21 mouse cellular contexts compared by ENCODE assay signal in genomic region chr17:28069446-28069845, GRCm38 (mm10). TPM values are rescaled to one million over a fixed set of nuclear protein-coding genes. Genes with fewer than 3 reads are reported as not detected.
DNase-seq lines count a peak whose midpoint lies in the region; ATAC-seq and TF ChIP-seq lines count a peak whose summit lies in the region.
"Had no signal": no experiment of that assay in that cellular context is flagged by ENCODE, and none has a peak within 500 bp of the region (broad histone marks: within the 10 kb centered on the region; RNA-seq: fewer than 3 reads in every experiment).

No protein-coding gene starts in this region.

- 10% methylated on average over 12 of the region's 12 CpGs for WGBS in heart, embryonic 16.5 days
- WGBS in heart, embryonic 10.5 days, result 18% methylated on average over 12 of the region's 12 CpGs
- WGBS in lung, postnatal 0 days, result 7% methylated on average over 12 of the region's 12 CpGs
- WGBS in embryonic facial prominence, embryonic 14.5 days, result 13% methylated on average over 12 of the region's 12 CpGs
- WGBS in midbrain, embryonic 13.5 days, result 29% methylated on average over 12 of the region's 12 CpGs

- peaks cover 7% of the 10 kb centered on the region; the same call in 1 of the 2 replicates for H3K9me3 ChIP-seq in heart, embryonic 16.5 days (replicated peaks; ENCODE audit: control insufficient read depth, low read length)
- H3K9me3 ChIP-seq in heart, embryonic 10.5 days, result peaks cover 3% of the 10 kb centered on the region; the same call in 1 of the 2 replicates
- no peaks in the 10 kb centered on the region for H3K9me3 ChIP-seq in lung, postnatal 0 days (ENCODE audit: low read length)
- no peaks in the 10 kb centered on the region for H3K9me3 ChIP-seq in embryonic facial prominence, embryonic 14.5 days (ENCODE audit: control insufficient read depth, low read length)
- H3K9me3 ChIP-seq in midbrain, embryonic 13.5 days, result no peaks in the 10 kb centered on the region
- H3K9me3 ChIP-seq: heart, embryonic 15.5 days; midbrain, embryonic 15.5 days had no signal

- no peak overlapping the region for H3K27ac ChIP-seq in heart, embryonic 16.5 days (ENCODE audit: low read length)
- no peak overlapping the region for H3K27ac ChIP-seq in heart, embryonic 10.5 days
- H3K27ac ChIP-seq in lung, postnatal 0 days (ENCODE audit: low read length), result no peak overlapping the region
- H3K27ac ChIP-seq in embryonic facial prominence, embryonic 14.5 days (replicated peaks; ENCODE audit: low read depth, low read length), result no peak overlapping the region
- no peak overlapping the region for H3K27ac ChIP-seq in midbrain, embryonic 13.5 days
- H3K27ac ChIP-seq: forebrain, embryonic 10.5 days; heart, embryonic 15.5 days; hindbrain, embryonic 12.5 days; layer of hippocampus, adult 2 months; midbrain, embryonic 15.5 days had no signal

- no peaks in the 10 kb centered on the region for H3K36me3 ChIP-seq in heart, embryonic 16.5 days (ENCODE audit: control insufficient read depth, insufficient read depth)
- H3K36me3 ChIP-seq in heart, embryonic 10.5 days, result no peaks in the 10 kb centered on the region
- H3K36me3 ChIP-seq in lung, postnatal 0 days (ENCODE audit: insufficient read depth, low read length), result no peaks in the 10 kb centered on the region
- no peaks in the 10 kb centered on the region for H3K36me3 ChIP-seq in embryonic facial prominence, embryonic 14.5 days (ENCODE audit: control insufficient read depth, insufficient read depth, low read length)
- no peaks in the 10 kb centered on the region for H3K36me3 ChIP-seq in midbrain, embryonic 13.5 days
- H3K36me3 ChIP-seq: forebrain, embryonic 10.5 days; heart, embryonic 15.5 days; hindbrain, embryonic 12.5 days; midbrain, embryonic 15.5 days had no signal

- DNase-seq in heart, embryonic 10.5 days (ENCODE audit: low spot score), result no peak
- DNase-seq in lung, postnatal 0 days (ENCODE audit: low spot score), result peak; percentile 33
- DNase-seq in lung, adult 18-20 months, result no peak
- DNase-seq in embryonic facial prominence, embryonic 14.5 days (ENCODE audit: low spot score), result no peak
- DNase-seq in cerebellum, postnatal 36 days, result no peak
- DNase-seq: cerebellum, adult 9-11 months; kidney, adult 9 months; layer of hippocampus, postnatal 36 days; left cerebral cortex, postnatal 4 days; liver, postnatal 0 days; thymus, postnatal 36 days had no signal

- TF ChIP-seq CTCF in lung, postnatal 0 days (IDR thresholded peaks at IDR 0.05), result no peak

- no peak overlapping the region for H3K4me3 ChIP-seq in heart, embryonic 16.5 days (ENCODE audit: low read length)
- H3K4me3 ChIP-seq in heart, embryonic 10.5 days, result no peak overlapping the region
- no peak overlapping the region for H3K4me3 ChIP-seq in lung, postnatal 0 days (ENCODE audit: low read depth, low read length)
- H3K4me3 ChIP-seq in embryonic facial prominence, embryonic 14.5 days (ENCODE audit: low read depth, low read length), result no peak overlapping the region
- no peak overlapping the region for H3K4me3 ChIP-seq in midbrain, embryonic 13.5 days (replicated peaks)
- H3K4me3 ChIP-seq: forebrain, embryonic 10.5 days; heart, embryonic 15.5 days; hindbrain, embryonic 12.5 days; layer of hippocampus, adult 2 months; midbrain, embryonic 15.5 days; myocyte had no signal

- ATAC-seq in heart, embryonic 16.5 days (replicated peaks; ENCODE audit: extremely low read depth, insufficient read depth, low FRiP score), result no peak
- ATAC-seq in lung, postnatal 0 days, result peak; percentile 25; the same call in 1 of the 2 replicates
- no peak for ATAC-seq in embryonic facial prominence, embryonic 14.5 days (ENCODE audit: low read depth)
- ATAC-seq in midbrain, embryonic 13.5 days, result no peak
- ATAC-seq: liver, postnatal 0 days; midbrain, embryonic 15.5 days had no signal

- H3K9ac ChIP-seq in heart, embryonic 16.5 days (ENCODE audit: low read length), result peak overlapping the region; percentile 26; the same call in 1 of the 2 replicates
- H3K9ac ChIP-seq in lung, postnatal 0 days (replicated peaks; ENCODE audit: low read depth), result no peak overlapping the region
- H3K9ac ChIP-seq in embryonic facial prominence, embryonic 14.5 days (ENCODE audit: low read depth, low read length), result peak overlapping the region; percentile 30; the same call in 1 of the 2 replicates
- no peak overlapping the region for H3K9ac ChIP-seq in midbrain, embryonic 13.5 days (replicated peaks)
- H3K9ac ChIP-seq: heart, embryonic 15.5 days; hindbrain, embryonic 12.5 days; liver, postnatal 0 days; midbrain, embryonic 15.5 days had no signal

- H3K4me2 ChIP-seq in heart, embryonic 16.5 days (ENCODE audit: low read depth, low read length), result no peak overlapping the region
- H3K4me2 ChIP-seq in lung, postnatal 0 days (replicated peaks; ENCODE audit: low read depth, low read length), result no peak overlapping the region
- H3K4me2 ChIP-seq in embryonic facial prominence, embryonic 14.5 days (ENCODE audit: low read depth, low read length), result no peak overlapping the region
- no peak overlapping the region for H3K4me2 ChIP-seq in midbrain, embryonic 13.5 days (replicated peaks)
- H3K4me2 ChIP-seq: heart, embryonic 15.5 days; hindbrain, embryonic 12.5 days; midbrain, embryonic 15.5 days had no signal

- H3K4me1 ChIP-seq in heart, embryonic 16.5 days (ENCODE audit: control insufficient read depth, insufficient read depth, low read length), result no peaks in the 10 kb centered on the region
- peaks cover 11% of the 10 kb centered on the region; the same call in 1 of the 2 replicates for H3K4me1 ChIP-seq in heart, embryonic 10.5 days
- no peaks in the 10 kb centered on the region for H3K4me1 ChIP-seq in lung, postnatal 0 days (ENCODE audit: insufficient read depth, low read depth, low read length)
- no peaks in the 10 kb centered on the region for H3K4me1 ChIP-seq in embryonic facial prominence, embryonic 14.5 days (ENCODE audit: control insufficient read depth, insufficient read depth, low read length)
- 0 out of 2 replicates have a peak, but pooled peaks cover 3% of the 10 kb centered on the region for H3K4me1 ChIP-seq in midbrain, embryonic 13.5 days (replicated peaks)
- H3K4me1 ChIP-seq: hindbrain, embryonic 12.5 days; midbrain, embryonic 15.5 days had no signal

- H3K27me3 ChIP-seq in heart, embryonic 16.5 days (ENCODE audit: control insufficient read depth, insufficient read depth, low read length), result peaks cover 2% of the 10 kb centered on the region; the same call in 1 of the 2 replicates
- H3K27me3 ChIP-seq in heart, embryonic 10.5 days (ENCODE audit: insufficient read depth, poor library complexity, severe bottlenecking), result peaks cover 18% of the 10 kb centered on the region
- no peaks in the 10 kb centered on the region for H3K27me3 ChIP-seq in lung, postnatal 0 days (replicated peaks; ENCODE audit: insufficient read depth, low read length)
- H3K27me3 ChIP-seq in embryonic facial prominence, embryonic 14.5 days (replicated peaks; ENCODE audit: control insufficient read depth, insufficient read depth, low read length), result no peaks in the 10 kb centered on the region
- H3K27me3 ChIP-seq in midbrain, embryonic 13.5 days, result no peaks in the 10 kb centered on the region
- H3K27me3 ChIP-seq: hindbrain, embryonic 12.5 days; midbrain, embryonic 15.5 days had no signal

- no peak for TF ChIP-seq EP300 in lung, postnatal 0 days (IDR thresholded peaks at IDR 0.05)

RNA-seq across cellular contexts. Expression of gene Tcp11, which starts 11.0 kb away (rescaled TPM):
- polyA plus RNA-seq in heart, embryonic 16.5 days (2015; fragmentation: Nextera tagmentation; extraction: Ambion mirVana), result 0.71 and 1.9 TPM in 2 replicates
- polyA plus RNA-seq in heart, embryonic 10.5 days (2016; fragmentation: Nextera tagmentation; extraction: Ambion mirVana), result 0.59 and 0.67 TPM in 2 replicates
- polyA plus RNA-seq in lung, postnatal 0 days (2015; fragmentation: Nextera tagmentation; extraction: Ambion mirVana), result 6.0 and 7.1 TPM in 2 replicates
- 1.4 and 2.4 TPM in 2 replicates for polyA plus RNA-seq in embryonic facial prominence, embryonic 14.5 days (2014; fragmentation: Nextera tagmentation; extraction: Ambion mirVana)
- 1.6 and 2.0 TPM in 2 replicates for polyA plus RNA-seq in midbrain, embryonic 13.5 days (2015; fragmentation: Nextera tagmentation; extraction: Ambion mirVana)
- polyA plus RNA-seq: C2C12; liver, adult 2 months; myocyte had no signal

Comparison
In these comparisons a context has a peak if more than half of its experiments do, and no peak if none do; other contexts are left out.
1. H3K9ac ChIP-seq: peak in heart, embryonic 16.5 days (single experiment) and embryonic facial prominence, embryonic 14.5 days (single experiment); none in lung, postnatal 0 days (single experiment) and midbrain, embryonic 13.5 days (single experiment).